Mouse (Mus musculus): ENCODE measurements at regions not wholly inside any gene's neighbourhood (a gene's known extent, or its start where the extent isn't known, plus 50 kb on each side); places are given as distances from the start of the nearest gene placed in this dataset.

DNA sequence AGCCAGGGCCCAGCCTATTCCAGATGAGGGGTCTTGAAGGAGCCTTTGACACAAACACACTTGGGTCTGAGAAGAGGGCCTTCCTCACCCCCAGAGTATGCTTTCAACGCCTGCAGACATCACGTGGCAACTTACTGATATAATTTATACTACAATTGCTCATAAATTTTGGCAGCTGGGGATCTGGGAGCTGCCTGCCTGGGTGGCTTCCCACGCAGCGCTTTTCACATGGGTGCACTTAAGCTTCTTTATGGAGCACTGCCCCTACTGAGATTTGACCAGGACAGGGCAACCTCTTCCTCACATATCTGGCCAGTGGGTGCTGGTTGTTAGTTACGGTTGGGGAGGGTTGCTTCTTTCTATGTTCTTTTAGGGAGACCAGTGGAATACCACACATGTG lies 61.6 kb downstream of the Spesp1 start:
- in situ Hi-C loops (cut with MboI, MseI), result loop anchor here (5.0 kb wide), 1 partner anchor 1258 kb away; no protein-coding TSS in a partner anchor

- in situ Hi-C loops (cut with MboI, MseI), result no loop called here
Observed at GRCm38 (mm10) chr9:62215151-62215859, 66.7 kb downstream of the Spesp1 start.

- in situ Hi-C loops (cut with MboI, MseI), result no loop called here
Observed at GRCm38 (mm10) chr9:62214546-62214945, 67.5 kb downstream of the Spesp1 start.

DNA sequence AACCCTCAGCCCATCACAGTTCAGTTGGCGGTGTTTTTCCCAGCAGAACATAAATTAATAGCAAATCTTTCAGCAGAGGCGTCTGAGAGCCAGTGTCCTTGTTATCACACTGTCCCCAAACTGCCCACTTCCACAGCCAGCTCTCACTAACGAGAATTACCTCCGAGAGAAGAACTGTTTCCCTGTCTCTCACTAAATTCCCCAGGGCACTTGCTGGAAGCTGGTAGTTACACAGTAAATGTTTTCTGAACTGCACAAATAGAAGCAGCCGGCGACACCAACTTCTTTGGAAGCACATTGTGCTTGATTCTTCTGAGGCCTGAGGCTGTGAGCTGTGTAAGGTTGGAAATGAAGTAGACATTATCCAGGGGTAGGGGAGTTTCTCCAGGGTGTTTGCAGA lies 69.4 kb downstream of the Spesp1 start:
- in situ Hi-C loops (cut with MboI, MseI), result no loop called here

DNA sequence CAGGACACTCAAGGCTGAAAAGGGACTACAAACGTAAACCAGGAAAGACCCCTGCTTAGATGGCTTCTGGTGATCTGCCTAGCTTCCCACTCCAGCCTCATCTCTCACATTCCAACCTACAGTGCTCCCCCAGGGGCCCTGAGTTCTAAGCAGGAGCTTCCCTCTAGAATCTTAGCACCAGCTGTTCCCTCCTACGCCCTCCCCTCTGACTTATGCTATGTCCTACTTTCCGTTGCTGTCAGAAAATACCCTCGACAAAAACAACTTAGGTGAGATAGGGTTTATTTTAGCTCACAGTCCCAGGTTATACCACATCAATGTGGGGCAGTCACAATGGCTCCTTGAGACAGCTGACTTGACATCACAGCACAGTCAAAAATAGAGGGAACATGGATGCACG lies 71.2 kb downstream of the Spesp1 start:
- in situ Hi-C loops (cut with MboI, MseI), result no loop called here

DNA sequence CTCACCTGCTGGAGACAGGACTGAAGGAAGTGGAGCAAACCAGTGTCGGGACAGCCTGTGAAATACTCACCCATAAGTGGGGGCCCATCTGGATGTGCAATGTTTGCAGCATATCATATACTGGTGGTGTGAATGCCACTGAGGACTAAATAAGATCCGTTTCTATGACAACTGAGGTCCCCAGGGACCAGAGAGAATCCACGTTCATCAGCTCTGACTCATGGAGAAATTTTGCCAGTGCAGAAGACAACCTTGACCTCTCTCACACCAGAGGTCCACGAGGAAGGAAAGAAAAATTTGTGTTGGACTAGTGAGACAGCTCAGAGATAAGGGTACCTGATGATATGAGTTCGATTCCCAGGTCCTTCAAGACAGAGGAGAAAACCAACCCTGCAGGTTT lies 73.6 kb downstream of the Spesp1 start:
- in situ Hi-C loops (cut with MboI, MseI), result no loop called here

- in situ Hi-C loops (cut with MboI, MseI), result no loop called here
Observed at GRCm38 (mm10) chr9:62205264-62205663, 76.7 kb downstream of the Spesp1 start.

DNA sequence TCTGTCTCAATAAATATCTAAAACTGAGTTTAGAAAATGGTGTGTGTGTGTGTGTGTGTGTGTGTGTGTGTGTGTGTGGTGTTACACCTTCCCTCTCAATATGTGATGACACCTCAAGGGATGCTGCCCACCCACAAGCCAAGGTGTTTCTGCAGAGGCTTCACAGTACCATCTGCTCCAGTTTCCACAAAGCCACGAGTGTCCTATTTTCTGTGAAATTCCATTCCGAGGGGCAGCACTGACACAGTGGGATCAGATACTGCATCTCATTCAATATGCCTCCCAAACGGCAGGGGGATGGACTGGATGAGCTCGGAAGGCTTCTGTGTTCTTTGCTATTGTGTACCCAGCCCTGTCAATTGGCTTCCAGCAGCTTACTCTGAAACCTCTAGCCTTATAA lies 78.5 kb downstream of the Spesp1 start:
- in situ Hi-C loops (cut with MboI, MseI), result no loop called here

GRCm38 (mm10) chr9:62202331-62202730 lies 79.7 kb downstream of the Spesp1 start:
- in situ Hi-C loops (cut with MboI, MseI), result no loop called here

DNA sequence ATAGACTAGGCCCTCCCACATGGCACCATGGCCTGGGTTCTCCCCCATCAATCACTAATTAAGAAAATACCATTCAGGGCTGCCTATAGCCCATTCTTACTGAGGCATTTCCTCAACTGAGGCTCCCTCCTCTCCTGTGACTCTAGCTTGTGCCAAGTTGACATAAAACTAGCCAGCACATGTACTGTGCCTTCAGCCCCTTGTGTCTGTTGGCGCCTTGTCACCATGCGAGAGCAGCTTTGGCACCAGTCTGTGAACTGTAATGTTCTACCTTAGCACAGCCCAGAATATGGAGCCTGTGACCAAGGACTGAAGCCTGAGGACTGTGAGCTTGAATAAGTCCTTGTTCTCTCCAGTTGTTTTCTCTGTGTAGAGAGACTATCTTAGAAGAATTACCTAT lies 75.0 kb upstream of the Glce start:
- in situ Hi-C loops (cut with MboI, MseI), result no loop called here

- in situ Hi-C loops (cut with MboI, MseI), result no loop called here
Observed at GRCm38 (mm10) chr9:62192424-62192892, 70.0 kb upstream of the Glce start.

DNA sequence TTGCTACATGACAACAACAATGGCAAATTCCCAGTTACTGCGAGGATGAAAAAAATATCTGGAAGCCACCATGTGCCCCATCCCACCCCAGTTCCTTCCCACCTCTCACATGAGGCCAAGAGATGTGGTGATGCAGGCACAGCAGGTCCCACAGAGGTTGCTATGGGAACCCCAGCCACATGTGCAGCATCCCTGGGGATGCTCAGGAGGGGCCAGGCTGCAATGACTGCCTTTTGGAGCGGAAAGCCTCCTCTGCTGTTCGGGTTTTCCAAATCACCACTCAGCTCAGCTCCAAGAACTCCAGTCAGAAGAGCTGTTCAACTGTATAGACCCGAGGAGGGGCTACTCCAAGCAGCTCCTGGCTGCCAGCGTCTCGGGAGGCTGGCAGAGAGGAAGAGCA lies 68.0 kb upstream of the Glce start:
- in situ Hi-C loops (cut with MboI, MseI), result no loop called here

DNA sequence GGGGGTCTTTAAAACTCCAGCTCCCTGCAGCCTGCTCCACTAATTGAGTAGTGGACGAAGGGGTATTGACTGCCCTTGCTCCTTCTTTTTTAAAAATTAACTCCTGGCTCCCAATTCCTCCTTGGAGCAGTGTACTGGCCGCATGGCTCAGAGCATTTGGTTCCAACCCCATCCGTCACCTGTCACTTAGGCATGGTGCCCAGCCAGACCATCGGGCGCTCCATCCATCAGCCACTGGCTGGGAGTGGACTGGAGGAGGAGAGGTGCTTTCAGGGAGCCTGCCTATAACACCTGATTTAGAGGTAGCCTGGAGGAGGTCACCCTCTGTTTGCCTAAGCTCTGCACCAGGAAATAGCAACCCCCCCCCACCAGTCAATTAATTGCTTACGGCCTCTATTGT lies 66.4 kb upstream of the Glce start:
- in situ Hi-C loops (cut with MboI, MseI), result no loop called here

DNA sequence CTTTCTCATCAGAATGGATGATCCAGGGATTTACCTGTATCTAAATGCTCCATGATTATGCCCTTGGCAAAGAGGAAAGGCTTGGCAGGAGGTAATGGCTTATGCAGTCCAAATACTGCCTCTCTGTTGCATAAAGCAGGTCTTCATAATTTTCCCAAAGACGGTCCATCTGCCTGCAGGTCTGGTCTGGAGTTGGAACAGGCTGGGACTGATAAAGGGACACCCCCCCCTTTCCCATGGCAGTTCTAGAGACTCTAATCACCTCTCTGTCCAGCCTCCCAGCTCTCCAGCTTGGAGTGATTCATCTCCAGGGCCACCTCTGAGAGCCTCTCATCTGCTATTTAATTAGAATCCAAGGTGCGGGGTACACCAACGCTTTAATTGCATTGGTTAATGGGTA lies 65.9 kb upstream of the Glce start:
- in situ Hi-C loops (cut with MboI, MseI), result no loop called here

GRCm38 (mm10) chr9:62186886-62187285 lies 64.4 kb upstream of the Glce start:
- in situ Hi-C loops (cut with MboI, MseI), result no loop called here

GRCm38 (mm10) chr9:62185516-62186280 lies 63.2 kb upstream of the Glce start:
- in situ Hi-C loops (cut with MboI, MseI), result no loop called here

DNA sequence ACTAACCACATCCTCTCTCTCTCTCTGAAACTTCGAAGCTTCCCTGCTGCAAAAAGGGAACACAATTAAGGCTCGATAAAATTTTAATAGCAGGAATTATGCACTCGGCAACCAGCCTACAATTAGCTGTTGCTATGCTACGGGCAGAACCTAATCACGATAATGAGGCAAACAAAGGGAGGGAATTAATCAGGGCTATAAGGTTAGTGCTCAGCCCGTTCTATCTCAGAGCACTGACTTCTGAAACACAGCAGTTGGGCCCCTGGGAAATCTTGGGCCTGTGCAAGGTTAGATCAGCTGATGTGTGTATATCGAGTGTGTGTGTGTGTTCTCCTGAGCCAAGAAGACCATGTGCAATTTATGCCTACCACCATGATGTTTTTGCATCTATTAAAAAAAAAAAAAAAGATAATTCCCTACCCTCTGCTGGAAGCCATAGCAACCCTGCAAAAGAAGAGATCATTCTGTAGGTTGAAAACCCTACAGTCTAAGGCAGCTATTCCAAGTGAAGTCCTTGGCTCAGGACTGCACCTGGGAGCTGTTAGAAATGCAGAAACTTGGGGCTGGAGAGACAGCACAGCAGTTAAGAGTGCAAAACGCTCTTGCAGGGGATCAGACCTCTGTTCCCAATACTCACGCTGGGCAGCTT lies 58.9 kb upstream of the Glce start:
- in situ Hi-C loops (cut with MboI, MseI), result no loop called here

DNA sequence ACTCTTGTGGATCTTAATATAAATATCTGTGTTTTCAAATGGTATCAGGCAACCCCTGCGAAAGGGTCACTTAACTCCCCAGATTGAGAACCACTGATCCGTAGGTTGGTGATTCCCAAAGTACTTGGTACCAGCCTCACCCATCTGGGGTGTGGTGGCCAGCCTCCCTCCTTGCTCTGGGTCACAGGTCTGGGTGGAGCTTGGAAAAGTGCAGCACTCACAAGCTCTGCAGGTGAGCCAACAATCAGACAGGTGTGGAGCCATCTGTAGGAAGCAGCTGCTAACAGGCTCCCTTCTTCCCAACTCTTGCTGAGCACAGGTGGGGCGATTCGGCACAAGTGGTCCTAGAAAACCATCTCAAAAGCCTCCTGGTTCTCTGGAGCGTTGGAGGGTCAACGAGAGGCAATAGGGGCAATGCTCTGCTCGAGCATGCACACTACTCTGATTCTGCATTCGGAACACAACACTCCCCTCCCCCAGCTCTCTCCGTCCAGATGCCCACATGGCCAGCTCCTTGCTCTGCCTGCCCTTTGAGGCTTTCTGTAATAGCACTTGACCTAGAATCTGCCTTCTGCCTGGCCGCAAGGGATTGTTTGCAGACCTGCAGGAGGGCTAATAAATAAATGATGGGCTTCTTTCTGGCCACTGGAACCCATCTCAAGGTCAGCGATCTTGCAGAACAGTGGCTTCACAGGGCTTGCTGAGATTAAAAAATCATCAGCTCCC lies 58.2 kb upstream of the Glce start:
- in situ Hi-C loops (cut with MboI, MseI), result no loop called here

GRCm38 (mm10) chr9:62174651-62175050 lies 52.2 kb upstream of the Glce start:
- in situ Hi-C loops (cut with MboI, MseI), result no loop called here

Data from T-helper 1 cell (primary cell).